Mouse (Mus musculus) neural tube, embryonic 15.5 days (tissue): ENCODE results near the gene Farp1. TPM values are rescaled to one million over a fixed set of nuclear protein-coding genes. Genes with fewer than 3 reads are reported as not detected.

Experiments
- ATAC-seq: fragments of 200-750 bp; cut with Nextera tagmentation; 2 replicates; pipeline ENCODE4 v1.8.0; 2017; ENCODE audit warnings: mild to moderate bottlenecking, moderate TSS enrichment, moderate library complexity; ENCODE audit not compliant: low FRiP score
- H3K27ac ChIP-seq: fragments of 300-500 bp; sonication (generic); replicated peaks from 2 replicates; pipeline ENCODE4 v1.5.1; 2015; ENCODE audit warnings: mild to moderate bottlenecking, inconsistent platforms
- H3K27me3 ChIP-seq: fragments of 300-500 bp; sonication (generic); replicated peaks from 2 replicates; pipeline ENCODE4 v1.6.1; 2015; ENCODE audit warnings: inconsistent platforms
- H3K36me3 ChIP-seq: fragments of 300-500 bp; sonication (generic); 2 replicates; pipeline ENCODE4 v1.6.1; 2015; ENCODE audit warnings: inconsistent platforms
- H3K4me1 ChIP-seq: fragments of 300-500 bp; sonication (generic); 2 replicates; pipeline ENCODE4 v1.6.1; 2015; ENCODE audit warnings: inconsistent platforms
- H3K4me2 ChIP-seq: fragments of 300-500 bp; sonication (generic); 2 replicates; pipeline ENCODE4 v1.6.1; 2015; ENCODE audit warnings: inconsistent platforms, mild to moderate bottlenecking, moderate library complexity
- H3K4me3 ChIP-seq: fragments of 300-500 bp; sonication (generic); replicated peaks from 2 replicates; pipeline ENCODE4 v1.5.1; 2015; ENCODE audit warnings: mild to moderate bottlenecking, inconsistent platforms
- H3K9ac ChIP-seq: fragments of 300-500 bp; sonication (generic); replicated peaks from 2 replicates; pipeline ENCODE4 v1.6.1; 2015; ENCODE audit warnings: mild to moderate bottlenecking, inconsistent platforms
- H3K9me3 ChIP-seq: fragments of 300-500 bp; sonication (generic); replicated peaks from 2 replicates; pipeline ENCODE4 v1.6.1; 2016; ENCODE audit warnings: inconsistent platforms
- WGBS: fragments of 180-500 bp; shearing (Covaris S2); methylation state at CpG from one replicate; pipeline ENCODE4 v1.1.7; 2015; ENCODE audit warnings: mixed read lengths; 5-methylcytosine and 5-hydroxymethylcytosine counted together
- polyA plus RNA-seq: library from polyadenylated mRNA; unstranded; fragments of >200 nt; fragmentation: Nextera tagmentation; extraction: Ambion mirVana; gene quantifications from 2 replicates; pipeline ENCODE4 v1.2.1, GENCODE M21; 2015

The Farp1 gene
- polyA plus RNA-seq, 1 experiment from 2014 or later: 28.5 TPM

DNA sequence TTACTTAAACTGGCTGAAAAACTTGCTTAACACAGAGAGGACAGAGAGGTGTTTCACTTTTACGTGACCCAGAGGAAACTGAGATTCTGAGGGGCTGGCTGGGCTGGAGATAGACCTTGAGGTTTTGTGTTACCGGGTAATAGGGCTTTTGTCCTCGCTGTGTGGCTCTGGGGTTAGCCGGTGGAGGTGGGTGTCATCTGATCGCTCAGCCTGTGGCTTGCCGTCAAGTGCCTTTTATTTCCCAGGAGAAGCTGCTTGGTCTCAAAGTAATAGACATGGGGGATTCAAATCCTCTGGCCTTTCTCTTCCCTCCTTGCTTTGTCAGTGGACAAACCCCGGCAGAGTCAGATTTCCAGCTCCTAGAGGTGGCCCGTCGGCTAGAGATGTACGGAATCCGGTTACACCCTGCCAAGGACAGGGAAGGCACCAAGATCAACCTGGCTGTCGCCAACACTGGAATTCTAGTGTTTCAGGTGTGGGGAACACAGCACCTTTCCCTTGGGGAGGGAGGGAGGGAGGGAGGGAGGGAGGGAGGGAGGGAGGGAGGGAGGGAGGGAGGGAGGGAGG lies 199.8 kb downstream of the Farp1 start:
- ATAC-seq: no peak
- Histone ChIP-seq H3K27me3 (no peaks in the 10 kb centered on the region), H3K4me2 (no peak overlapping the region), H3K4me1 (no peaks in the 10 kb centered on the region), H3K36me3 (peaks cover 47% of the 10 kb centered on the region), H3K9ac (no peak overlapping the region), H3K27ac (no peak overlapping the region), H3K9me3 (no peaks in the 10 kb centered on the region), H3K4me3 (no peak overlapping the region)
- WGBS: 40% methylated on average over 12 of the region's 12 CpGs

DNA sequence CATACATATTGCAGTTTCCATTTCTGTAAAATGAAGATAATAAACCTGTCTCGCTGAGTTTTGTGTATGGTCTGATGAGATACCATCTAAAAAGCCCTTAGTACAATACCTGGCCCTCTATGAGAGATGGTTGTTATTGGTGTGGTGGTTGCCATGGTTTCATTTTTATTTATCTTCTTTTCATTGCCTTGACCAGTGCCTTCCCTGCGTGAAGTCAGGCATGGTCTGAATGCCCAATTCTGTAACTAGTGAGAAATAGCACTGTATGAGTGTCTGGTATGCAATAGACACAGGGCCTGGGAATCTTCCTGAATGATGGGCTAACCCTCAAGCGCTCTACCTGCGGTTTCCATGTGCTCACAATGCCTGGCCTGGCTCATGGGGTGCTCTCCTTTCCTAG lies 201.7 kb downstream of the Farp1 start:
- Histone ChIP-seq H3K9ac (no peak overlapping the region), H3K4me3 (no peak overlapping the region), H3K27ac (no peak overlapping the region), H3K9me3 (no peaks in the 10 kb centered on the region), H3K27me3 (no peaks in the 10 kb centered on the region), H3K36me3 (peaks cover 48% of the 10 kb centered on the region), H3K4me1 (no peaks in the 10 kb centered on the region), H3K4me2 (no peak overlapping the region)
- WGBS: 53% methylated on average over 4 of the region's 4 CpGs
- no peak for ATAC-seq

DNA sequence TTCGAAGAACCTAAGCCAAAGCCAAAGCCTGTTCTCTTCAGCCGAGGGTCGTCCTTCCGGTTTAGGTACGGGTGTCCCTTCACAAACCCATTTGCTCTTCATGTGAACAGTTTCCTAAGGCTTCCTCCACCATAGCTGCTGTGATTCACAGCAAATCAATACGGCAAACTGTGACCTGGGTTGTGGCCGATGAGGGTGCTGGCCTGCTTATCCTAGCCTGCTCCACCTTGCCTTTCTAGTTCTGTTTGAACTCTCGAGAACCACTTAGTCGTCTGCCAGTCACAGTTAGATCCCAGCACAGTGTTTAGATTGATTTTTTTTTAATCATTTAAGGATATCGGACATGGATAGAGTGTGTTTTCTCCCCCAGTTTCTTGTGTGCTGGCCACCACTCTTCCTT lies 203.7 kb downstream of the Farp1 start:
- Histone ChIP-seq H3K4me3 (no peak overlapping the region), H3K27me3 (no peaks in the 10 kb centered on the region), H3K4me2 (no peak overlapping the region), H3K4me1 (no peaks in the 10 kb centered on the region), H3K36me3 (peaks cover 48% of the 10 kb centered on the region), H3K9me3 (no peaks in the 10 kb centered on the region), H3K27ac (no peak overlapping the region), H3K9ac (no peak overlapping the region)
- no peak for ATAC-seq
- 95% methylated on average over 10 of the region's 10 CpGs for WGBS

DNA sequence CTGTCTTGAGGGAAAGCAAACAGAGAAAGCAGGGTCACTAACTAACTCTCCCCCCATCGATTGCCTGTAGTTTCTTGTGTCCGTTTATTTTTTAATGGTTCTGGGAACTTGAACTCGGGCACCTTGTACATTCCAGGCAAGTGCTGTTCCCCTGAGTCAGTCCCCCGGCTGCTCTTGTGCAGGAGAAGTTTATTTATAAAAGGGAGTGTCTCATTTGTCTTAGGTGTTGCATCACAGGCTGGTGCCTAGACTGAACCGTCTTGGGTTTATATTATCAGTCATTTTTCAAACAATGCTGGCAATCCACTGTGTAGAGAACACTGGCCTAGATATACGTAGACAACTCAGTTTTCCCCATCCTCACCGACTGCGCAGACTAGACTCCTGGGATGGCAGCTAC lies 204.4 kb downstream of the Farp1 start:
- H3K27me3 ChIP-seq: no peaks in the 10 kb centered on the region
- WGBS: 84% methylated on average over 8 of the region's 8 CpGs
- no peak overlapping the region for H3K27ac ChIP-seq
- no peak overlapping the region for H3K9ac ChIP-seq
- H3K4me3 ChIP-seq: no peak overlapping the region
- peaks cover 48% of the 10 kb centered on the region for H3K36me3 ChIP-seq
- no peaks in the 10 kb centered on the region for H3K9me3 ChIP-seq
- ATAC-seq: no peak
- no peak overlapping the region for H3K4me2 ChIP-seq
- H3K4me1 ChIP-seq: no peaks in the 10 kb centered on the region

DNA sequence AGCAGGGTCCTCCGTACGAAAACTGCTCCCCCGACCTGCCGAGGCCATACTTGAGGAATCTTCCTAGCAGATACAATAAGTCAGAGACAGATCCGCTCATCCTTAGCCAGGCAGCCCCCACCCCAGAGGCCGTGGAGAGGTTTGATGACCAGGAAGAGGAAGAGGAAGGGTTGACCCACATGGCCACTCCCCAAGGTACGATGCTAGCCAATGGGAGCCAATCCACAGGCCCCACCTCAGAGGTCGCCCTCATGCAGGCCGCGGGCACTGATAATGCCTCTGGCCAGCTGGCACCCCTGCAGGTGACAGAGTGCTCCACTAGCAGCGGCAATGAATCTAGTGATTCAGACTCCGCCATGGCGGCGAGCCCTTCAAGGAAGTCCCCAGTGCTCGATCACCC lies 209.1 kb downstream of the Farp1 start:
- Histone ChIP-seq H3K27me3 (no peaks in the 10 kb centered on the region), H3K36me3 (peaks cover 47% of the 10 kb centered on the region), H3K27ac (no peak overlapping the region), H3K9ac (no peak overlapping the region), H3K4me2 (no peak overlapping the region), H3K4me1 (peaks cover 18% of the 10 kb centered on the region), H3K9me3 (no peaks in the 10 kb centered on the region), H3K4me3 (no peak overlapping the region)
- 96% methylated on average over 15 of the region's 15 CpGs for WGBS
- ATAC-seq: no peak

DNA sequence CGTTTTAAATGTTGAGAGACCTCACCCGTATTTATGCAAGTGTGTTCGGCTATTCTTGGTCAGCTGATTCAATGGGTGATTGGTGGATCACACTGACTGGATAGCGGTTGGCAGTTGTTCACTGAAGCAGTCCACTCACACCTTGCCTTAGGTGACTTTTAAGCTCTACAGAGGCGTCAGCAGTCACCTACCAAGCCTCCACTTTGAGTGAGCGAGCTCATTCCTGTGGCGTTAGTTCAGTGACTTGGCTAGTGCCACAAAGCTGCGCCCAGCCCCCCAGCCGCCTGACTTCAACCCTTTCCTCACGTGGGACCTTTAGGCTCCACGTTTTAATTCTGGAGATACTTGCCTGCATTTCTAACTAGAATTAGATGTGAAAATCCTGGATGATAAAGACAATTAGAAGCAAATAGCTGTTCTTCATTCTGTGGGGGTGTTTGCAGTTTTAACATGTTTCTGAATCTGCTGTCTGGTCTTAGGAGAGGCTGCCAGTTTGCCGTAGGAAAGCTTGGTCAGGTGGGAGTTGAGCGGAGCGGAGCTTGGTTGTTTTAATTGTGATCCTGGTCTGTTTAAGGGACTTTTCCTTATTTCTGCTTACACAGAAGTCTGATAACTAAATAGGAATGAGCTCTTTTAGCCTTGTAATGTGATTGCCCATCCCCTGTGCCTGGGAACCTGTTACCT lies 211.2 kb downstream of the Farp1 start:
- Histone ChIP-seq H3K9me3 (no peaks in the 10 kb centered on the region), H3K27me3 (no peaks in the 10 kb centered on the region), H3K4me2 (no peak overlapping the region), H3K9ac (no peak overlapping the region), H3K36me3 (peaks cover 36% of the 10 kb centered on the region), H3K27ac (no peak overlapping the region), H3K4me3 (no peak overlapping the region), H3K4me1 (peaks cover 18% of the 10 kb centered on the region)
- ATAC-seq: no peak
- WGBS: 85% methylated on average over 14 of the region's 14 CpGs

DNA sequence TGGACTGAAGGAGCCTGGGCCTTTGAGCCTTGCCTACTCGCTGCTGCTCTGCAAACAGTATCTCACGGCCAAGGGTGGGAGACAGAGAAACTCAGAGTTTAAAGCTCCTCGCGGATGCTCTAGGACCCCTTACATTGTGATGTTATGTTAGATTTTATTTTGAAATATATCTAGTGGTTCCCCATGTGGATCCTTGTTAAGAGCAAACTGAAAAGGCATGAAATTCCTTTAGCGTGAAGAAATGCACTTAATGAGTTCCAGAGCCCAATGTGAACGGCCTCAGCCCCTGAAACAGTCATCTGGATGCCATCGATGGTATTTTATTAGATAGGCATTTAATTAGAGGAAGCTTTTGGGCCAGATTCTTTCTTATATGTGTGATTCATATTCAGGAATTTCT lies 212.3 kb downstream of the Farp1 start:
- H3K4me1 ChIP-seq: peaks cover 18% of the 10 kb centered on the region
- ATAC-seq: no peak
- no peak overlapping the region for H3K4me2 ChIP-seq
- H3K27ac ChIP-seq: no peak overlapping the region
- no peaks in the 10 kb centered on the region for H3K27me3 ChIP-seq
- H3K9me3 ChIP-seq: no peaks in the 10 kb centered on the region
- 51% methylated on average over 7 of the region's 7 CpGs for WGBS
- H3K9ac ChIP-seq: no peak overlapping the region
- H3K36me3 ChIP-seq: peaks cover 27% of the 10 kb centered on the region
- H3K4me3 ChIP-seq: no peak overlapping the region

DNA sequence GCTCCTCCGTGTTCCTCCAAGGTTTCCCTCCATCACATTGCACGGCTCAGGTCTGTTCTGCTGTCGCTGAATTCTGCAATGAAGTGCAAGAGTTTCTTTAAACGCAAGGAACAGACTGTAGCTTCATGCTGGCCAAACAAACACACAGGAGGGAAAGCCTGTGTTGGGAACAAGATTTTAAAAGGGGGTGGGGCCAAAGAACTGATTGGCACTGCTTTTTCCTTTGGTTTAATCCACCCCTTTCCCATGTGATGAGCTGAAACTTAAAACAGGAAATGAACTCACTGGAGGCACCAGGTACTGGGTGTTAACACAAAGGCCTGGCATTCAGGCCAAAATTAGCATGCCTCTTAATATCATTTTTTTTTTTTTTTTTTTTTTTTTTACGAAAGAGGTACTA lies 213.3 kb downstream of the Farp1 start:
- no peak for ATAC-seq
- H3K27ac ChIP-seq: no peak overlapping the region
- WGBS: 90% methylated on average over 5 of the region's 5 CpGs

DNA sequence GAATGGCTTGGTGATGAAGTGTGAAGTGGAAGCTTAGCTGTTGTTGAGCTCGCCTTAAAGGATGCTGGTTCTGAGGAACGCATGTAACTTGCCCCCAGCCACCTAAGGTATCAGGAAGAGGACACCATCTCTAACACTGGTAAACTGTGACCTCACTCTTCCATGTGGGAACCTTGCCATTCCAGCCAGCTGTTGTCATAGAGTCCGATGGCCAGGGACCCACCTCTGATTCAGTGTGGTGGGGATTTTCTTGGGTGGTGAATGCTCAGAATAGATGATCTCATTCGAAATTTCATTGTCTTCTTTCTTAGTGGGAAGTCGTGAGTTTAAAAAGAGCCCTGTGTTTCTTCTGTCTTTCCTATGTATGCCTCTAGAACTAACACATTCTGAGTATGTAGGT lies 216.1 kb downstream of the Farp1 start:
- Histone ChIP-seq H3K4me3 (no peak overlapping the region), H3K4me2 (no peak overlapping the region), H3K36me3 (peaks cover 9% of the 10 kb centered on the region; the same call in 1 of the 2 replicates), H3K27me3 (no peaks in the 10 kb centered on the region), H3K4me1 (peaks cover 17% of the 10 kb centered on the region), H3K27ac (no peak overlapping the region), H3K9me3 (no peaks in the 10 kb centered on the region), H3K9ac (no peak overlapping the region)
- 81% methylated on average over 5 of the region's 5 CpGs for WGBS
- ATAC-seq: no peak

More for the DNA sequence above, 213.3 kb downstream of the Farp1 start:
- Histone ChIP-seq H3K4me2 (no peak overlapping the region), H3K4me1 (peaks cover 18% of the 10 kb centered on the region), H3K9me3 (no peaks in the 10 kb centered on the region), H3K36me3 (peaks cover 18% of the 10 kb centered on the region), H3K9ac (no peak overlapping the region), H3K4me3 (no peak overlapping the region), H3K27me3 (no peaks in the 10 kb centered on the region)

DNA sequence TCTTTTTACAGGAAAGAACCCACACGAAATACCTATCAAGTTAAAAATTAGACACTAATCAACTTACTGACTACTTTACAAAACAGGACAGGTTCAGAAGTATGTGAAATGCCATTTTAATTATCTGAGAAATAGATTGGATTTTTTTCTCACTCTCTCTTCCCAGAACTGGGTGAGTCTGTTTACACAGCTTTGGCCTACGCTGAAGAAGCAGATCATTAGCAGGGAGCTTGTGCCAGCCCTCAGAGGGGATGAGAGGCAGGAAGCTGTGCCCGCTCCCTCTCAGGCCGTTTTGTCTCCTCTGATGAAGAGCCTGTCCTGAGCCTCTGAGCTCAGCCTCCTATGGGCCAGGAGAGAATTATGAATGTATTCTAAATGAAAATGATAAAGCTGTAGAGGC lies 216.7 kb downstream of the Farp1 start:
- WGBS: 60% methylated on average over 4 of the region's 4 CpGs
- H3K4me1 ChIP-seq: peaks cover 13% of the 10 kb centered on the region
- H3K27me3 ChIP-seq: no peaks in the 10 kb centered on the region
- H3K27ac ChIP-seq: no peak overlapping the region
- H3K4me2 ChIP-seq: no peak overlapping the region
- H3K36me3 ChIP-seq: peaks cover 12% of the 10 kb centered on the region
- H3K9ac ChIP-seq: no peak overlapping the region
- H3K4me3 ChIP-seq: no peak overlapping the region
- ATAC-seq: no peak
- H3K9me3 ChIP-seq: no peaks in the 10 kb centered on the region

DNA sequence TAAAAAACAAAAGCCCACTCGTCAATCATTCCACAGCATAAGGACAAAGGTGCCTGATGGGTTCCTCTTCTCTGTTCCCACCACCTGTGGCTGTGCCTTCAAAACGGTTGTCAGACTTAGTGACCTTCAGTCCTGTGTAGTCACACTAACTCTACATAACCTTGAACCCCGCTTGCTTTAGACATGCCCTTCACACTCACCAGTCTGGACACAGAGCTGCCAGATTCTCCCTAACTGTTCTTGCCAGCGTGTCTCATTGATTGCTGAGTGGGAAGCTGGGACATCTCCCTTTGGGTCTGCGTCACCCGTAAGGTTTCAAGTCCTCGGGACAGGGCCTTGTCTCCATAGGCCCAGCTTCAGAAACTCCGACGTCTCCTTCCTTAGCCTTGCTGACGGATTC lies 217.5 kb downstream of the Farp1 start:
- peaks cover 7% of the 10 kb centered on the region; the same call in 1 of the 2 replicates for H3K4me1 ChIP-seq
- no peaks in the 10 kb centered on the region for H3K27me3 ChIP-seq
- no peak overlapping the region for H3K27ac ChIP-seq
- no peaks in the 10 kb centered on the region for H3K9me3 ChIP-seq
- ATAC-seq: no peak
- H3K4me3 ChIP-seq: no peak overlapping the region
- no peak overlapping the region for H3K4me2 ChIP-seq
- peaks cover 14% of the 10 kb centered on the region for H3K36me3 ChIP-seq
- H3K9ac ChIP-seq: no peak overlapping the region
- 90% methylated on average over 10 of the region's 10 CpGs for WGBS

DNA sequence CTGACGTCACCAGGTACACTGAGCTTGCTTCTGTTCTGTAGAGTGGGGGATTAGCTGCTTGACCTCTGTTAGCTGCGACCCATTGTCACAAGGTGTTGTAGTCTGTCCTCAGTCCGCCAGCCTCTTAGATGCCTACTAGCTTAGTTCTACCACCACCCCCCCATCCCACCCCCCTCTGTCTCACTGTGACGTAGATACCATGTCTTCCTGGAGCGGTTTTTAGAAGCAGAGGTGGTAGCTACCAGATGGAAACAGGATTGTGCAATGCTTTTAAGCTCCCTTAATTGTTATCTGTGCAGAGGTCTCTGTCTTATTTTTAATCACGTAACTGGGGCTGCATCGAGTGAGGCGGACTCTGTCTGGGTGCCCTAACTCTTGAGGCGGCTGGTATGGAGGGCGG lies 219.9 kb downstream of the Farp1 start:
- H3K4me1 ChIP-seq: no peaks in the 10 kb centered on the region
- H3K27ac ChIP-seq: no peak overlapping the region
- no peak for ATAC-seq
- 93% methylated on average over 10 of the region's 10 CpGs for WGBS
- no peak overlapping the region for H3K4me2 ChIP-seq
- H3K27me3 ChIP-seq: no peaks in the 10 kb centered on the region
- no peak overlapping the region for H3K9ac ChIP-seq
- peaks cover 17% of the 10 kb centered on the region for H3K36me3 ChIP-seq
- no peaks in the 10 kb centered on the region for H3K9me3 ChIP-seq
- H3K4me3 ChIP-seq: no peak overlapping the region
